Mouse (Mus musculus) MN1 (cell line): ENCODE results near the gene Necap1.
A peak's percentile ranks its signal among the peaks of the same experiment; 100 is the strongest.

ENCODE experiments used
- DNase-seq: peaks from one replicate; pipeline ENCODE4 v3.0.0-alpha.2; 2016; ENCODE audit warnings: low spot score

The Necap1 gene

GRCm38 (mm10) chr6:122873871-122874719 is at the start of gene Necap1:
Gene Necap1, plus strand, starts transcription at chr6:122874474.
- peak; percentile 97 for DNase-seq

DNA sequence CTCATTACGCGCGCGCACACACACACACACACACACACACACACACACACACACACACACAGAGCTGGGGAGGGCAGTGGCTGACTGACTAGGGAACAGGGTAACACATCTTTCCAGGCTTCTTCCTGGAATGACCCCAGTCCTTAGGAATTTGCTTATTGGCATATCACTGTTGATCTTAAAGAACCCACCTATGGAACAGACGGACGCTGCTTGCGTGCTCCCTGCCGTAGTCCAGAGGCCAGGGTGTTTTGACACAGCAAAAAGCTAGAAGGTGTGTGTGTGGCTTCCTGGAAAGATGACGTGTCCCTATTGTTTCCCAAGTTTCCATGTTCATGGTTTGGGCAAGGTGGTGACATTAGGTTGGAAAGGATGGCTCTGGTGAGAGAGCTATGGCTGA is 49.1 kb upstream of the Necap1 start:
- DNase-seq, result no peak

DNA sequence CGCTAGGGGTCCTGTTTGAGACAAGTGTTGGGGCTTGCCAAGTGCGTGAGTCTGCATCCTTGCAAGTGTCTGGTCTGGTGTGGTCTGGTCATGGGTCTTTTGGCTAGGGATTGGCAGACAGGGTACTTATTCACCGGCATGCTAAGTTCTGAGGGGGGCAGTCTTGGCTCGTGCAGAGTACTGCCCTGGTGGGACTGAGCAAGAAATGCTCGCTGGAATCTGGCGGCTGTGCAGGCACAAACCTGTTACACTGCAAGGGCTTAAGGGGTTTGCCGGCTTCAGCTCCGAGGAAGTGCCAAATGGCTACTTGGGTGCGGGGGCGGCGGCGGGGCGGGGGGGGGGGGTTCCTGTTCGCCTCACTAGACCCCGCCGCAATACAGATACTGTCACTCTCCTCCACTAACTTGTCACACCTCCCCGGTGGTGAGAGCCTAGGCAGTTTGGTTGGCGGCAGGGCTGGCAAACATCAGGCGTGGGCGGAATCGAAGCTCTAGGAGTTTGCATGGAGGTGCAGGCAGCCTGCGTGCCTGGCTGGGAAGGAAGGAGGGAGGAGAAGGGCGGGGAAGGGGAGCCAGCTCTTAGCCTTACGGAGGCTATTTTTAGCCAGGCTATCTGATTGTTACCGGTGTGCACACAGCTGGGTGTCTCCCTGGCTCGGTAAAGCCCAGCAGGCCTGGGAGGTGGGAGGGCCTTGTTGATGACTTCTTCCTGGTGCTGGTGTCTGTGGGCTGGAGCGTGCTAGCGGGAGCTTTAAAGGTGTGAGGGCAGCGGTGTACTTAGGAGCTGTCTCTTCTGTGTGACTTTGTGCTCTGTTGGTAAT is 48.1 kb upstream of the Necap1 start:
- peak; percentile 84 for DNase-seq

DNA sequence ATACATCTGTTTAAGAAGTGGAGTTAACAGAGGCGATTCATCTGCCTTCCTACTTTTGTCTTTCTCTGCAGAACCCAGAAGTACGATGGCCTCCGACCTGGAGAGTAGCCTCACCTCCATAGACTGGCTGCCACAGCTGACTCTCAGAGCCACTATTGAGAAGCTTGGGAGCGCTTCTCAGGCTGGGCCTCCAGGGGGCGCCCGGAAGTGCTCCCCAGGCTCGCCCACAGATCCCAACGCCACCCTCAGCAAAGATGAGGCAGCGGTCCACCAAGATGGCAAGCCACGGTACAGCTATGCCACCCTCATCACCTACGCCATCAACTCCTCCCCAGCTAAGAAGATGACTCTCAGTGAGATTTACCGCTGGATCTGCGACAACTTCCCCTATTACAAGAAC is 46.2 kb upstream of the Necap1 start:
- DNase-seq, result peak; percentile 29

DNA sequence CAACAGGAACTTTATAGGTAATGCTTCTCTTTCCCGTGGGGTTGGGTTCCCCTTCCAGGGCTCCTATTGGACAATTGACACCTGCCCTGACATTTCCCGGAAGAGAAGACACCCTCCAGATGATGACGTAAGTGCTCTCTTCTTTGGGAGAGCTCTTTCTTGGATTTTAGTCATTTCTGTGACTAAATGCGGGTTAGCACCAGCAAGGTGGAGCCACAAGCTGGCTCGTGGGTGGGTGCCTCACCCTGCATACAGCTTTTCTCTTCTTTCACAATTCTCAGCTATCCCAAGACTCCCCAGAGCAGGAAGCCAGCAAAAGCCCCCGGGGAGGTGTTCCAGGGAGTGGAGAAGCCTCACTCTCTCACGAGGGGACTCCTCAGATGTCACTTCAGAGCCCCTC is 41.4 kb upstream of the Necap1 start:
- DNase-seq, result no peak

GRCm38 (mm10) chr6:122834365-122834764 is 39.9 kb upstream of the Necap1 start:
- DNase-seq, result peak; percentile 44

DNA sequence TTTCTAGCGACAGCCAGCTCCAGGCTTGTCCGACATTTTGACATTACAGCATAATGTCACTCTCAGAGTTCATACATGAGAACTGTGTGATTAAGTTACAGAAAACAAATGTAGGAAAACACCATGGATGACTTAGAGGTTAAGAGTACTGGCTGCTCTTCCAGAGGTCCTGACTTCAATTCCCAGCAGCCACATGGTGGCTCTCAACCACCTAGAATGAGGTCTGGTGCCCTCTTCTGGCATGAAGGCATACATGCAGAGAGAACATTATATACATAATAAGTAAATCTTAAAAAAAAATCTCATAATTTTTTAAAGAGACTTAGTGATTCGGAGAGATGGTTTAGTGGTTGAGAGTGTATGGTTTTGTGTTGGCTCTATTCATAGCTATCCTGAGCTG is 37.3 kb upstream of the Necap1 start:
- no peak for DNase-seq

DNA sequence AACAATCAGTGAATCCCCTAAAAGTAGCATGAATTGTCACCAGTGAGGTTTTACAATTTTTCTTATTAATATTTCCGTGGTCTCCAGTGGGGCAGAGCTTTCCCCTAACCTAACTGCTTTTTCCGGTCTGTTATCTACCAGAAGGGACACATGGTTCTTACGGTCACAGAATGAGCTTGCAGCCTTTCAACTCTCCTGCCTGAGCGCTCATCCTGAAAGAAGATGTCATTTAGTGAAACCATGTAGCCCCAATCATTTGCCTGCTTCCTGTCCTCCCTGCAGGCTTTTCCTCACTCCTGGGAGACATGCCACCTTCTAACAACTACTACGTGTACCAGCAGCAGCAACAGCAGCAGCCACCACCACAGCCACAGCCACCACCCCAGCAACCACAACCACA is 36.7 kb upstream of the Necap1 start:
- no peak for DNase-seq

DNA sequence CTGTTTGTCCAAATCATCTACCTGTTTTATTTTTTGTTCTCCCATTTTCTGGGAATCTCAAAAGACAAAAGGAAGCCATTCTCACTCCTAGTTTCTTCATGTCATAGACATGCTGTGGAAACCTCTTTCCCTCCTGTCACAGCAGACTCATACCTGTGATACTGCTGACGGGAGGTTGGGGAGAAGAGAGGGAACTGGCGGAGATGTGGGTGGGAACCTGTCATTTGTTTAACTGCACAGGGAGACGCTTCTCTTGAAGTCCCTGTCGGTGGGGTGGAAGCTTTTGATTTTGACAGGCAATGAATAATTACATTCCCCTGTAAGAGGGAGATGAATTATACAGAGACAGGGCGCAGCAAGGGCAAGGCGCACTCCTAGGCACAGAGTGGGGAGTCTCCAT is 30.5 kb upstream of the Necap1 start:
- DNase-seq, result no peak

- DNase-seq, result no peak
These were observed 21.6 kb upstream of the Necap1 start for GRCm38 (mm10) chr6:122852696-122853095.

GRCm38 (mm10) chr6:122854552-122854951 is 19.7 kb upstream of the Necap1 start:
- DNase-seq, result no peak

GRCm38 (mm10) chr6:122855955-122856354 is 18.3 kb upstream of the Necap1 start, which contains the start of gene C3ar1:
Gene C3ar1, minus strand, starts transcription at chr6:122856161.
- DNase-seq, result peak; percentile 18

DNA sequence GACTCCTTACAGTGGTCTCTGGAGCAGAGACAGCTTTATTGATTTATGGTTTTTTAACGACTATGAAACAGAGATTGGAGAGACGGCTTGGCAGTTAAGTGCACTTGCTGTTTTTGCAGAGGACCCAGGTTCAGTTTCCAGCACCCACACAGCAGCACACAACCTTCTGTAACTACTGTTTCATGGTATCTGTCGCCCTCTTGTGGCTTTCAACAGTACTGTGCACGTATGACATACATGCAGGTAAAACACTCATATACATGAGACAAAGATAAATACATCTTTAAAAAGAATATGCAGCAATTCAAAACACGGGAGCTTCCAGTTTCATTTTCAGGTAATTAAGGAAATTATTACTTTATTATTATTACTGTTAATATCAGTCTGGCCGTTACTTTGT is 11.8 kb upstream of the Necap1 start:
- DNase-seq, result no peak

GRCm38 (mm10) chr6:122862871-122863270 is 11.4 kb upstream of the Necap1 start:
- DNase-seq, result no peak

DNA sequence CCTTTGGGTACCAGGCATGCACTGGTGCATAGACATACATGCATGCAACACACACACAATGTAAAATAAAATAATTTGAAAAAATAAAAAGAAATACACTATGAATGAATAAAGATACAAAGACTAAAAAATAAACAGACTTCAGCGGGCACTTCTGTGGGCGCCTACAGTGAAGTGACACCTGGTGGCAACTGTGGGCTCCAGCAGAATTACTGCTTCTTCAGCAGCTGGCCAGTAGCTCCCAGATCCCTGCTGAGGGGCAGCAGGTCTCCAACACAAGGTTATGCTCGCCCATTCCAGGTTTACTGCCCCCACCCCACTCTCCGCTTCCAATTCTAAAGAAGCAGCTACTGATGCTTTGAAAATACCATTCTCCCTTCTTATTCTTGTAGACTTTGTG is 6.4 kb upstream of the Necap1 start:
- DNase-seq, result no peak

DNA sequence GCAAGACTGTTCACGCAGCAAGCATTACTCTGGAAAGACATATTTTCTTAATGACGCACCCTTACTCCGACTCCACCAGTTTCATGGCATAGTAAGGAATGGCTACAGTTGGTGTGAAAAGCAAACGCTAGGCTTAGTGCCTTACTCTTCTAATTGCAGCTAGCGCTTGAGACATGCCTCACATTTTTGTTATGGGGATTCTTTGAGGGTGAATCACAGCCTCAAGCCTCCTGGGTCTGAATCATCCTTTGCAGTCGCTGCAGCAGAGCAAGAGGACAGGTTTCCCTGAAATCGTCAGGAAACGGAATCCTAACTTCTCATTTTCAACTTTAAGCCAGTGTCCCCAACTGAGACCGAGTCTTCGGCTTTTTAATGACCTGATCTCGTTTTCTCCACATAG is 4.4 kb upstream of the Necap1 start:
- DNase-seq, result no peak

- DNase-seq, result no peak
These were observed 1.5 kb upstream of the Necap1 start for GRCm38 (mm10) chr6:122872800-122873199.

- peak; percentile 62 for DNase-seq
These were observed 581 bp downstream of the Necap1 start for GRCm38 (mm10) chr6:122874720-122875389.

DNA sequence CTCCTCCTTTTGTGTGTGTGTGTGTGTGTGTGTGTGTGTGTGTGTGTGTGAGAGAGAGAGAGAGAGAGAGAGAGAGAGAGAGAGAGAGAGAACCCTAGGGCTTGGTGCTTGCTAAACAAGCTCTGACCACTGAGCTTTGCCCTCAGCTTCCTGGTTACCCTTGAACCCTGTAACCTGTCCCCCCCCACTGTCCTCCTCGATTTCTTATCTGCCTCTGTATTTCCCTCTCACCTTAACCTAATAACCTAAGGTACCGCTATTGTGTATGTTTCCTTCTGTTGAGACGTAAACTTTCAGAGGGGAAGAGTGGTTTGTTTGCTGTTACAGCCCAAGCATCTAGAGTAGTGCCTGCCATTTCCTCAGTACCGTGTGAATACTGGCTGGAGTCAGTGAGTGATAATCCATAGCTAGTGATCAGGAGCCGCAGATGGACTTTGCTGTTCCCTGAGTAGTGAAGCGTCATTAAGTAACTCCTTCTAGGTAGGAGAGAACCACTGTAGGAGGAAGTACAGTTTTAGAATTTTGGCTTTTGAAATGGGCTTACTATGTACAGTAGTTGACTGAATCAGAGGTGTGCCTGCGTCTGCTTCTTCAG is 5.0 kb downstream of the Necap1 start:
- no peak for DNase-seq

DNA sequence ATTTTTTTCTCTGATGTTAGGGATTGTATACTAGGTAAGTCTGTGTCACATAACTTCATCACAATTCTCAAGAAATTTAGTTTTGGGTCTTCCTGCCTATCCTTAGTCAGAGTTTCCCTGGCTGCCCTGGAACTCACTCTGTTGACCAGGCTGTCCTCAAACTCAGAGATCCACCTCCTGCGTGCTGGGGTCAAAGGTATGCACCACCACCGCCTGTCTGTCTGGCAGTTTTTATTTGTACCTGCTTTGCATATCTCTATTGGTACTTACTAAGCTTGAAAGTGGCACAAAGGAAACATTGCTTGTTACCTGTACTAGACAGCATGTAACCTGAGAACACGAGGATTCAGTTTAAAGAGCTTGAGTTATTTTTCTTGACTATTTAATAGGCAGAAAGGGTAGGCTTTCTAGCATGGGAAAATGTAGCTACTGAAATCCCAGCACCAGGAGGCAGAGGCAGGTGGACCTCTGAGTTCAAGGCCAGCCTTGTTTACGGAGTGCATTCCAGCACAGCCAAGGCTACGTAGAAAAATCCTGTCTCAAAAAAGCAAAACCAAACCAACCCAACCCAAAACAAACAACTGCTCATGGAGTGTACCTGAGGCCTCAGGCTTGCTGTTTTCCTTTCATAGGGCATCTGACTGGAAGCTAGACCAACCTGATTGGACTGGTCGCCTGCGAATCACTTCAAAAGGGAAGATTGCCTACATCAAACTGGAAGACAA is 5.7 kb downstream of the Necap1 start:
- DNase-seq, result no peak

DNA sequence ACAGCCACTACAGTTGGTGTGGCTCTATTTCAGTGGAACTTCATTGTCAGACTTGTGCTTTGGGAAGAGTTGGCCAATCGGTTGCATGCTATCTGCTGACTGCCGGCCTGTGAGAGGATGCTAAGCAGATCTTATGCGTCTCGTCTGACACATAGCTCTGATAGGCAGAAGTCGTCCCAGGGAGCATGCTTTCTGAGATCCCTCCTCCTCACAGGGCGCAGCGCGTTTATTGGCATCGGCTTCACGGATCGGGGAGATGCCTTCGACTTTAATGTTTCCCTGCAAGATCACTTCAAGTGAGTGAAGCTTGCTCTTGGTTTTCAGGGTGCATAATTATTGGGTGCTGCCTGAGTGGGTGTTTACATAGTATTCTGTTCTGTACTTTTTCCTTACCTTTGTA is 7.0 kb downstream of the Necap1 start:
- no peak for DNase-seq

DNA sequence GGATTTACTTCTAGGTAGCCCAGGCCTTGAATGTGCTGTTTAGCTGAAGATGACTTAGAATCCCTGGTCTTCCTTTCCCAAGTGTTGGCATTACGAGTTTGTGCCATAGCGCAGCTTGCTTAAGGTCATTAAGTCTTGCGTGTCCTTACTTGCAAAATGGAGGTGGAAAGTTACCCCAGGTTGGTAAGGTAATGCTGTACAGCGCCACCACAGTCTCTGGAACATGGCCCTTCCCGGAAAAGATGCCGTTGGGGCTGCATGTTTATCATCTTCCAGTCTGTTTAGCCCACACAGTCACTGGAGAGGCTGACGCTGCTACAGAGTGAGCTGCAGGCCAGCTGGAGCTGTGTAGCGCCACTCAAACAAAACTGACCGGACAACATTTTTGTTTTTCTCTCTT is 9.3 kb downstream of the Necap1 start:
- DNase-seq, result no peak
